Mouse (Mus musculus): ENCODE data around the gene 5730596B20Rik. TPM values are rescaled to one million over a fixed set of nuclear protein-coding genes. Genes with fewer than 3 reads are reported as not detected.

Gene 5730596B20Rik
- polyA plus RNA-seq, 1 experiment: not detected

DNA sequence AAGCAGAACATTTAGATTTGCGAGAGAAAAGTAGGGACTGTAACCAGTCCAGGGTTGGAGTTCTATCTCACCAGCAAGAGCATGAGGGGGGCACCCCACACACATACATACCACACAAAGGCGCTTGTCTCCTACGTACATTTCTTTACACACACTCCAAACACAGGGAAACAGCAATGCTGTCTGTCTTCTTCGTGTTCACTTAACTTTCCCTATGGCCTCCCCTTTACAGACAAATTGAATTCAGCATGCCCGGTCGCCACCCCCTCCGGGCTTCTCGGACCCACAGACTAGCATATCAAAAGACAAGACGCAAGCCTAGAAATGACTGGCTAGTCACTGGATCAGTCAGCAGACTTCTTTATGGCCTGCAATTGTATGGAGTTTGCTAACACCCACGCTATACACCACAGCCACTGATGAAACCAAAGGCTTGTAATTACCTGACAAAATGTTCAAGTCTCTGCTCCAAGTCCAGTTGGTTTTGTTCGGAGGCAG lies 3.0 kb downstream of the 5730596B20Rik start:
- no peaks in the 10 kb centered on the region for H3K4me1 ChIP-seq (ENCODE audit: control insufficient read depth, insufficient read depth, low read length)
- H3K27ac ChIP-seq (ENCODE audit: insufficient read depth, low read depth, low read length): no peak overlapping the region
- no peak for TF ChIP-seq POLR2A (IDR thresholded peaks at IDR 0.05; ENCODE audit: insufficient read depth, low read depth, low read length)
- TF ChIP-seq CTCF (IDR thresholded peaks at IDR 0.05; ENCODE audit: insufficient read depth, low read depth, low read length): no peak
- 4% methylated on average over 11 of the region's 11 CpGs for WGBS
- H3K4me3 ChIP-seq (ENCODE audit: insufficient read depth, low read depth, low read length): no peak overlapping the region

DNA sequence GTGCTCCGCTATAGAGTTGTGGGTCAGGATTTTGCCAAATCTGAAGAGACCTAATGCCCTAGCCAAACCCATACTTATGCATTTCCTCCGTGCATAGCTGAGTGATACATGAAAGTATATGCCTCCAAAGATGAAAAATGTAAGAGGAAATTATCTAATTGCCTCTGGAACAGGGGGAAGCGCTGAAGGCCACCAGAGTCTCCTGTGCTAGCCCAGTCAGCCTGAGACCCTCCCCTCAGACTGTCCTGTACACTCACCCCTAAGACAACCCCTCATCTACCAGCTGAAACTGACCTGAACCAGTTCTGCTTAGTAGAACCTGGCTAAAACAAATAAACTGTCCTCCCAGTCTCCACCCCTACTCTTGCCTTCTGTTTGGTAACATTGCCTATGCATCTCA lies 3.4 kb downstream of the 5730596B20Rik start:
- no peak overlapping the region for H3K27ac ChIP-seq (ENCODE audit: insufficient read depth, low read depth, low read length)
- H3K4me3 ChIP-seq (ENCODE audit: insufficient read depth, low read depth, low read length): no peak overlapping the region
- TF ChIP-seq CTCF (IDR thresholded peaks at IDR 0.05; ENCODE audit: insufficient read depth, low read depth, low read length): no peak
- TF ChIP-seq POLR2A (IDR thresholded peaks at IDR 0.05; ENCODE audit: insufficient read depth, low read depth, low read length): no peak
- no peaks in the 10 kb centered on the region for H3K4me1 ChIP-seq (ENCODE audit: control insufficient read depth, insufficient read depth, low read length)
- 6% methylated on average over 3 of the region's 3 CpGs for WGBS

GRCm38 (mm10) chr6:52182030-52182429 lies 4.7 kb downstream of the 5730596B20Rik start:
- no peak overlapping the region for H3K27ac ChIP-seq (ENCODE audit: insufficient read depth, low read depth, low read length)
- WGBS: 21% methylated on average over 2 of the region's 2 CpGs
- H3K4me3 ChIP-seq (ENCODE audit: insufficient read depth, low read depth, low read length): no peak overlapping the region
- TF ChIP-seq POLR2A (IDR thresholded peaks at IDR 0.05; ENCODE audit: insufficient read depth, low read depth, low read length) (no peak), CTCF (IDR thresholded peaks at IDR 0.05; ENCODE audit: insufficient read depth, low read depth, low read length) (no peak)
- H3K4me1 ChIP-seq (ENCODE audit: control insufficient read depth, insufficient read depth, low read length): no peaks in the 10 kb centered on the region

DNA sequence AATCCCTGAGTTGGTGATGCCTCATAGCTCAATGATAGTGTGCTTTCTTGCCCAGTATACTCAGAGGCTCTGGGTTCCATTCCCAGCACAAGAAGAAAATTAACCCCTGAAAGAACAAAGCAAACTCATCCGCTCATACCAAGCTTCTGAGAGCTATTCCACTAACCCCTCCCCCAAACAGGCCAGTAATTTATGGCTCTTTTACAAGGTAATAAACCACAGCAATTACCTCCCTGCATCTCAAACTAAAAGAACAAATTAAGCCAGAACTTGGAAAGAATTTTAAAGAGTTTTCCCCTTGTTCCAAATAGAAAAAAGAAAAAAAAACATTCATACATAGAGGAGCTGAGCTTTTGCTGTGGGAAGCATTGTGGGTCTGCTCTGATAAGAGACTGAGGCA lies 5.5 kb downstream of the 5730596B20Rik start:
- WGBS: 21% methylated on average over 1 of the region's 1 CpGs

GRCm38 (mm10) chr6:52183311-52184080 lies 6.2 kb downstream of the 5730596B20Rik start:
- no peak overlapping the region for H3K27ac ChIP-seq (ENCODE audit: insufficient read depth, low read depth, low read length)
- H3K4me3 ChIP-seq (ENCODE audit: insufficient read depth, low read depth, low read length): no peak overlapping the region
- TF ChIP-seq CTCF (IDR thresholded peaks at IDR 0.05; ENCODE audit: insufficient read depth, low read depth, low read length) (no peak), POLR2A (IDR thresholded peaks at IDR 0.05; ENCODE audit: insufficient read depth, low read depth, low read length) (no peak)
- 7% methylated on average over 10 of the region's 10 CpGs for WGBS
- no peaks in the 10 kb centered on the region for H3K4me1 ChIP-seq (ENCODE audit: control insufficient read depth, insufficient read depth, low read length)

More for the DNA sequence above, 5.5 kb downstream of the 5730596B20Rik start:
- H3K4me1 ChIP-seq (ENCODE audit: control insufficient read depth, insufficient read depth, low read length): no peaks in the 10 kb centered on the region
- no peak for TF ChIP-seq CTCF (IDR thresholded peaks at IDR 0.05; ENCODE audit: insufficient read depth, low read depth, low read length)
- no peak for TF ChIP-seq POLR2A (IDR thresholded peaks at IDR 0.05; ENCODE audit: insufficient read depth, low read depth, low read length)
- H3K4me3 ChIP-seq (ENCODE audit: insufficient read depth, low read depth, low read length): no peak overlapping the region
- H3K27ac ChIP-seq (ENCODE audit: insufficient read depth, low read depth, low read length): no peak overlapping the region

- 3% methylated on average over 6 of the region's 6 CpGs for WGBS
- TF ChIP-seq CTCF (IDR thresholded peaks at IDR 0.05; ENCODE audit: insufficient read depth, low read depth, low read length) (no peak), POLR2A (IDR thresholded peaks at IDR 0.05; ENCODE audit: insufficient read depth, low read depth, low read length) (no peak)
- Histone ChIP-seq H3K27ac (ENCODE audit: insufficient read depth, low read depth, low read length) (no peak overlapping the region), H3K4me1 (ENCODE audit: control insufficient read depth, insufficient read depth, low read length) (no peaks in the 10 kb centered on the region), H3K4me3 (ENCODE audit: insufficient read depth, low read depth, low read length) (no peak overlapping the region)
Observed at GRCm38 (mm10) chr6:52184668-52185067, 7.4 kb downstream of the 5730596B20Rik start.

GRCm38 (mm10) chr6:52185222-52185621 lies 7.9 kb downstream of the 5730596B20Rik start:
- H3K4me1 ChIP-seq (ENCODE audit: control insufficient read depth, insufficient read depth, low read length): no peaks in the 10 kb centered on the region
- TF ChIP-seq CTCF (IDR thresholded peaks at IDR 0.05; ENCODE audit: insufficient read depth, low read depth, low read length): no peak
- no peak for TF ChIP-seq POLR2A (IDR thresholded peaks at IDR 0.05; ENCODE audit: insufficient read depth, low read depth, low read length)
- no peak overlapping the region for H3K27ac ChIP-seq (ENCODE audit: insufficient read depth, low read depth, low read length)
- 3% methylated on average over 19 of the region's 19 CpGs for WGBS
- no peak overlapping the region for H3K4me3 ChIP-seq (ENCODE audit: insufficient read depth, low read depth, low read length)

DNA sequence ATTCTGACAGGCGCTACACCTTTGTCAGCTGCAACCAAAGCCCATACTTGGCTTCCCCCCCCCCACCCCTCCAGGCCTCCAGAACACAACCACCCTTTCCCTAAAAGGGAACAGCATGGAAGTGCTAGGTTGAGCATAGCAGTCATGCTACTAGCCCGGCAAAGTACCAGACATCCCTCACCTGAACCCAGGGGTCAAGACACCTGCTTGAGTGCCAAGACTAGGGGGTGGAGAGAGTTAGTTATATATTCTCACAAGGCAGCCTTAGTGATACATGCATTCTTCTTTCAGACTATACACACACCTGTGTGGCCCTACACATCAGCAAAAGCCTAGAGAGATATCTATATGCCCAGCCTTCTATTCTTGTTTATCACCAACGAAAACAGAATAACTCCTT lies 8.5 kb downstream of the 5730596B20Rik start:
- no peak overlapping the region for H3K27ac ChIP-seq (ENCODE audit: insufficient read depth, low read depth, low read length)
- TF ChIP-seq CTCF (IDR thresholded peaks at IDR 0.05; ENCODE audit: insufficient read depth, low read depth, low read length): no peak
- no peak for TF ChIP-seq POLR2A (IDR thresholded peaks at IDR 0.05; ENCODE audit: insufficient read depth, low read depth, low read length)
- WGBS: 7% methylated on average over 3 of the region's 3 CpGs
- no peaks in the 10 kb centered on the region for H3K4me1 ChIP-seq (ENCODE audit: control insufficient read depth, insufficient read depth, low read length)
- no peak overlapping the region for H3K4me3 ChIP-seq (ENCODE audit: insufficient read depth, low read depth, low read length)

- H3K4me1 ChIP-seq (ENCODE audit: control insufficient read depth, insufficient read depth, low read length): no peaks in the 10 kb centered on the region
- WGBS: 8% methylated on average over 1 of the region's 1 CpGs
- TF ChIP-seq POLR2A (IDR thresholded peaks at IDR 0.05; ENCODE audit: insufficient read depth, low read depth, low read length) (no peak), CTCF (IDR thresholded peaks at IDR 0.05; ENCODE audit: insufficient read depth, low read depth, low read length) (no peak)
- no peak overlapping the region for H3K4me3 ChIP-seq (ENCODE audit: insufficient read depth, low read depth, low read length)
- no peak overlapping the region for H3K27ac ChIP-seq (ENCODE audit: insufficient read depth, low read depth, low read length)
Observed at GRCm38 (mm10) chr6:52186500-52186899, 9.2 kb downstream of the 5730596B20Rik start.

All from olfactory bulb, adult 2 months (tissue).